Mouse (Mus musculus): Measurements from ENCODE around the gene Tmem170. TPM values are rescaled to one million over a fixed set of nuclear protein-coding genes. Genes with fewer than 3 reads are reported as not detected.

The Tmem170 gene
- 5.3 and 5.9 TPM in 2 replicates for polyA plus RNA-seq (2015; fragmentation: Nextera tagmentation; extraction: Ambion mirVana)

- Histone ChIP-seq H3K27ac (replicated peaks) (peak within 1 kb of the TSS; percentile 81), H3K36me3 (no peaks in the 10 kb centered on the region), H3K4me3 (peak within 1 kb of the TSS; percentile 75), H3K4me2 (peak within 1 kb of the TSS; percentile 76), H3K9ac (peak within 1 kb of the TSS; percentile 73), H3K27me3 (no peaks in the 10 kb centered on the region), H3K4me1 (replicated peaks) (peaks cover 8% of the 10 kb centered on the region), H3K9me3 (no peaks in the 10 kb centered on the region)
- ATAC-seq (ENCODE audit: low read depth): peak; percentile 98
- WGBS: under 1% methylated on average over 53 of the region's 53 CpGs
Observed at GRCm38 (mm10) chr8:111876355-111876948, at the start of gene Tmem170. Gene Tmem170, minus strand, starts transcription at chr8:111876750.

DNA sequence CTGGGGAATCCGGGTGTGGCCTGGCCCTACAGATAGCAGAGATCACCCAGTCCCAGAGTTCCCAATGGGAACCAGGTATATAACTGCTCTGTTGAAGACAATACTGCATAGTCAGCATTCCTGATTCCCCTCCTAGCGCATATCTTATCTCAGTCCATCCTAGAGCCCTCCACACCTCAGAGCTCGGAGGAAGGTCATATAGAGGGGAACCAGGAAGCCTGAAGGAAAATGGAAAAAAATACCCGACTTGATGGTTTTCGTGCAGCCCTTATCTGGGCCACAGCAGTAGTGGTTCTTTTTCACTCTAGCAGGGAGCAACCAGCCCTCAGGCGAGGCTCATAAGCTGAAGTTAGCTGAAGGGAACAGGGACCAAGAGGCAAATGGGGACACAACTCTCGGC is 48.4 kb upstream of the Tmem170 start:
- Histone ChIP-seq H3K27me3 (no peaks in the 10 kb centered on the region), H3K4me2 (no peak overlapping the region), H3K27ac (replicated peaks) (no peak overlapping the region), H3K9ac (no peak overlapping the region), H3K4me3 (no peak overlapping the region), H3K4me1 (replicated peaks) (no peaks in the 10 kb centered on the region), H3K36me3 (0 out of 2 replicates have a peak, but pooled peaks cover 2% of the 10 kb centered on the region), H3K9me3 (no peaks in the 10 kb centered on the region)
- 87% methylated on average over 7 of the region's 7 CpGs for WGBS
- ATAC-seq (ENCODE audit: low read depth): no peak

DNA sequence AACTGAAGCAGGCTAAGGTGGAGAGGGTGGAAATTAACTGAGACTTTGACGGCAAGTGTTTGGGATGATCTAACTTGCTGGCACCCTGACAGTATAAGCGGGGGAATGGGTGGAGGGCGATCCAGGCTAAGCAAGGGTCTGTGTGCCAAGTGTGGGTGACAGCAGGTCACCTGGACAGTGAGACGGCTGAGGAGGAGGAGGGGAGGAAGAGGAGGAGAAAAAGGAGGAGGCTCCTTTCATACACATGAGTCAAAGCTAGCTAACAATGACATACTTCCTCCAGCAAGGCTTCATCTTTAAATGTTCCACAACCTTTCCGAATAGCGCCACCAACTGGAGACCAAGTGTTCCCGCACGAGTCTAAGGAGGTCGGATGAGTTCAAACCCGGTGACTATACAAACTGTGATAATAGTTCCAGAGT is 46.8 kb upstream of the Tmem170 start:
- WGBS: 31% methylated on average over 10 of the region's 10 CpGs
- no peak; the same call in 1 of the 2 replicates for ATAC-seq (ENCODE audit: low read depth)
- Histone ChIP-seq H3K27me3 (no peaks in the 10 kb centered on the region), H3K4me2 (no peak overlapping the region), H3K9ac (no peak overlapping the region), H3K4me3 (no peak overlapping the region), H3K4me1 (replicated peaks) (no peaks in the 10 kb centered on the region), H3K27ac (replicated peaks) (no peak overlapping the region), H3K36me3 (peaks cover 7% of the 10 kb centered on the region), H3K9me3 (no peaks in the 10 kb centered on the region)

DNA sequence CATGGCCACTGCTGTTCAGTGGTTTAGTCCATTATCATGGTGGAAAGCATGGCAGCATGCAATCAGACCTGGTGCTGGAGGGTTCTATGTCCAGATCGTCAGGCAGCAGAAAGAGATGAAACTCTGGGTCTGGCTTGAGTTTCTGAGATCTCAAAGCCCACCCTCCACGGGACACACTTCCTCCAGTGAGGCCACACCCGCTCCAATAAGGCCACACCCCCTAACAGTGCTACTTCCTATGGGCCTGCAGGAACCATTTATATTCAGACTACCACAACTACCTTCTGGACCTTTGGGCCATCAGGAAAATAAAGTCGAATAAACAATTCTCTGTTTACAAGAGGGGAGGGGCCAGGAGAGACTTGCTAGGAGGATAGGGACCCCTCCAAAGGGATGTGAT is 44.4 kb upstream of the Tmem170 start:
- no peaks in the 10 kb centered on the region for H3K27me3 ChIP-seq
- no peak overlapping the region for H3K27ac ChIP-seq (replicated peaks)
- H3K36me3 ChIP-seq: peaks cover 21% of the 10 kb centered on the region
- no peak overlapping the region for H3K4me2 ChIP-seq
- no peaks in the 10 kb centered on the region for H3K4me1 ChIP-seq (replicated peaks)
- no peaks in the 10 kb centered on the region for H3K9me3 ChIP-seq
- H3K4me3 ChIP-seq: no peak overlapping the region
- no peak overlapping the region for H3K9ac ChIP-seq
- 89% methylated on average over 4 of the region's 4 CpGs for WGBS
- no peak for ATAC-seq (ENCODE audit: low read depth)

DNA sequence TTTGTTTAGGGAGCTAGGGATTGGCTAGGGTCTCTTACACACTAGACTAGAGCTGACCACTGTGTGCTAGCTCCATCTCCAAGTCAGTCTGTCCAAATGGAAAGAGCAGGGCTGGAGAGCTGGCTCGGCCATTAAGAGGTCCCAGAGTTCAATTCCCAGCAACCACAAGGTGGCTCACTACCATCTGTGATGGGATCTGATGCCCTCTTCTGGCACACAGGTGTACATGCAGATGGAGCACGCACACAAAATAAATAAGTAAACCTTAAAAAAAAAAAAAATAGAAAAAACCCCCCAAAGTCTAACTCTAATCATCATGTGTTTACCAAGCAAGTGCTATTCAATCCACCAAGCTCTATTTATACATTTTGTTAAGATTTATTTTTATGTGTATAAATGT is 43.1 kb upstream of the Tmem170 start:
- Histone ChIP-seq H3K4me2 (no peak overlapping the region), H3K9me3 (no peaks in the 10 kb centered on the region), H3K9ac (no peak overlapping the region), H3K4me1 (replicated peaks) (no peaks in the 10 kb centered on the region), H3K27ac (replicated peaks) (no peak overlapping the region), H3K36me3 (peaks cover 21% of the 10 kb centered on the region), H3K4me3 (no peak overlapping the region), H3K27me3 (no peaks in the 10 kb centered on the region)
- 81% methylated on average over 2 of the region's 2 CpGs for WGBS
- ATAC-seq (ENCODE audit: low read depth): no peak

DNA sequence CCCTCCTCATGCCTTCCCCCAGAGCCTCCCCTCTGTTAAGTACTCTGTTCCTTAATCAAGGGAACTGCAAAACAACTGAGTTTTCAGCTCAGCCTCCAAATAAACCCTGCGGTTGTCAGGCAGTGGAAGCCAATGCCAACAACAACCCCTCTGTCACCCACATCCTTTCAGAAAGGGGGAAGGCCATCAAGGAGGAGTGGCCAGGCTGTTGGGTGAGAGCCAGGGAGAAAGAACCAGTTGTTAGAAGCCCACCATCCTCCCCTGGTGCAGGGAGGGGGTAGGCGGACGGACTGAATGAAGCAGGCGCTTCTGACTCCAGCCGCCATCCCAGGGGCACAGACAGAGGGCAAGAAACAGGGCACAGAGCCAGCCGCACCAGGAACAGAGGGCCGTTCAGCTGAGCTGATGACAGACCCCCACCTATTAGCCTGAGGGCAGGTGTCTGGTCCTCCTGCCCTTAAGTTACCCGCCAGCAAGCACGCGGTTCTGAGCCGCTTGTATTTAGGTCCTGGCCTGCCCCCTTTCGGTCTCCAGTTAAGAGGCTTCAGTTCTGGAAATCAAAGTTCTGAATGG is 36.4 kb upstream of the Tmem170 start:
- Histone ChIP-seq H3K4me3 (no peak overlapping the region), H3K4me1 (replicated peaks) (peaks cover 39% of the 10 kb centered on the region), H3K9ac (no peak overlapping the region), H3K9me3 (no peaks in the 10 kb centered on the region), H3K27ac (replicated peaks) (peak overlapping the region; percentile 81), H3K36me3 (peaks cover 11% of the 10 kb centered on the region), H3K27me3 (peaks cover 3% of the 10 kb centered on the region; the same call in 1 of the 2 replicates), H3K4me2 (0 out of 2 replicates have a peak overlapping the region, but pooled peaks have one; percentile 5)
- ATAC-seq (ENCODE audit: low read depth): peak; percentile 89
- WGBS: 23% methylated on average over 12 of the region's 12 CpGs

- H3K4me2 ChIP-seq: no peak overlapping the region
- H3K27ac ChIP-seq (replicated peaks): peak overlapping the region; percentile 81
- peaks cover 2% of the 10 kb centered on the region; the same call in 1 of the 2 replicates for H3K36me3 ChIP-seq
- H3K9me3 ChIP-seq: no peaks in the 10 kb centered on the region
- 24% methylated on average over 7 of the region's 7 CpGs for WGBS
- H3K4me3 ChIP-seq: no peak overlapping the region
- peaks cover 39% of the 10 kb centered on the region for H3K4me1 ChIP-seq (replicated peaks)
- H3K27me3 ChIP-seq: peaks cover 3% of the 10 kb centered on the region; the same call in 1 of the 2 replicates
- H3K9ac ChIP-seq: no peak overlapping the region
- ATAC-seq (ENCODE audit: low read depth): no peak
Observed at GRCm38 (mm10) chr8:111911572-111911971, 35.0 kb upstream of the Tmem170 start.

- peak within 1 kb of the TSS; percentile 80 for H3K4me2 ChIP-seq
- H3K9ac ChIP-seq: peak within 1 kb of the TSS; percentile 77
- no peak within 1 kb of the TSS for H3K27ac ChIP-seq (replicated peaks)
- WGBS: 3% methylated on average over 46 of the region's 47 CpGs
- H3K4me1 ChIP-seq (replicated peaks): peaks cover 39% of the 10 kb centered on the region
- H3K9me3 ChIP-seq: no peaks in the 10 kb centered on the region
- H3K27me3 ChIP-seq: peaks cover 3% of the 10 kb centered on the region; the same call in 1 of the 2 replicates
- H3K4me3 ChIP-seq: peak within 1 kb of the TSS; percentile 44
- ATAC-seq (ENCODE audit: low read depth): 0 out of 2 replicates have a peak, but pooled peaks have one; percentile 57
- no peaks in the 10 kb centered on the region for H3K36me3 ChIP-seq
Observed at GRCm38 (mm10) chr8:111909621-111910450, 33.3 kb upstream of the Tmem170 start, which contains the start of gene Chst5. Gene Chst5, minus strand, starts transcription at chr8:111910447.

- no peak overlapping the region for H3K4me2 ChIP-seq
- peaks cover 3% of the 10 kb centered on the region; the same call in 1 of the 2 replicates for H3K27me3 ChIP-seq
- no peaks in the 10 kb centered on the region for H3K36me3 ChIP-seq
- WGBS: 73% methylated on average over 7 of the region's 8 CpGs
- no peak overlapping the region for H3K4me3 ChIP-seq
- H3K27ac ChIP-seq (replicated peaks): no peak overlapping the region
- no peaks in the 10 kb centered on the region for H3K9me3 ChIP-seq
- H3K9ac ChIP-seq: no peak overlapping the region
- no peak for ATAC-seq (ENCODE audit: low read depth)
- peaks cover 15% of the 10 kb centered on the region for H3K4me1 ChIP-seq (replicated peaks)
Observed at GRCm38 (mm10) chr8:111905500-111906121, 29.1 kb upstream of the Tmem170 start.

- H3K27ac ChIP-seq (replicated peaks): no peak overlapping the region
- H3K4me1 ChIP-seq (replicated peaks): no peaks in the 10 kb centered on the region
- ATAC-seq (ENCODE audit: low read depth): no peak
- H3K4me2 ChIP-seq: no peak overlapping the region
- no peak overlapping the region for H3K4me3 ChIP-seq
- no peaks in the 10 kb centered on the region for H3K36me3 ChIP-seq
- H3K9me3 ChIP-seq: no peaks in the 10 kb centered on the region
- 43% methylated on average over 5 of the region's 5 CpGs for WGBS
- no peak overlapping the region for H3K9ac ChIP-seq
- H3K27me3 ChIP-seq: no peaks in the 10 kb centered on the region
Observed at GRCm38 (mm10) chr8:111902080-111902479, 25.5 kb upstream of the Tmem170 start.

- no peak overlapping the region for H3K27ac ChIP-seq (replicated peaks)
- H3K27me3 ChIP-seq: no peaks in the 10 kb centered on the region
- H3K9ac ChIP-seq: no peak overlapping the region
- no peaks in the 10 kb centered on the region for H3K36me3 ChIP-seq
- no peaks in the 10 kb centered on the region for H3K4me1 ChIP-seq (replicated peaks)
- no peak overlapping the region for H3K4me2 ChIP-seq
- ATAC-seq (ENCODE audit: low read depth): no peak
- no peaks in the 10 kb centered on the region for H3K9me3 ChIP-seq
- no peak overlapping the region for H3K4me3 ChIP-seq
- WGBS: 30% methylated on average over 10 of the region's 10 CpGs
Observed at GRCm38 (mm10) chr8:111898586-111898985, 22.0 kb upstream of the Tmem170 start.

Measured in neural tube, embryonic 13.5 days (tissue).